Mouse (Mus musculus): ENCODE data around the gene Hist1h2ae.

DNA sequence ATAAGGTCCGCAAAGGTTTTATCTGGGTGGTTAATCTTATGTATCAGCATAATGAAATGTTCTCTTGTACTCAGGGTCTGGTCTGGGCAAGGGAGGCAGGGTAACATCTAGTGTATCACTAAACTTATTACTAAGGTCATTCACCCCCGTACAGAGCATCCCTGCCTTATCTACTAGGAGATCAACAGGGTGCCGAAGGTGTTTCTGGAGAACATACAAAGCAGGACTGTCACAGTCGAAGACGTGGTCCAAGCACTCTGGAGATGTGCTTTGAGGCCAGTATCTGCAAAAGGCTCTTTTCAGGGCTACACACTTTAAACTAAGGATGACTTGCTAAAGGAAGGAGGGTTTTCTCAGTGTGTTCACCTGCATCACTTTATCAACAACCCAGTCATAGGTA, 24.3 kb downstream of the Hist1h2ae start:
- no peak for TF ChIP-seq CTCF (IDR thresholded peaks at IDR 0.05; ENCODE audit: control insufficient read depth, insufficient read depth, low read length)
- TF ChIP-seq POLR2A (IDR thresholded peaks at IDR 0.05; ENCODE audit: borderline replicate concordance, control insufficient read depth, low read depth, low read length) = no peak

Measured in bone marrow, adult 2 months (tissue).